In the genomic region with DNA sequence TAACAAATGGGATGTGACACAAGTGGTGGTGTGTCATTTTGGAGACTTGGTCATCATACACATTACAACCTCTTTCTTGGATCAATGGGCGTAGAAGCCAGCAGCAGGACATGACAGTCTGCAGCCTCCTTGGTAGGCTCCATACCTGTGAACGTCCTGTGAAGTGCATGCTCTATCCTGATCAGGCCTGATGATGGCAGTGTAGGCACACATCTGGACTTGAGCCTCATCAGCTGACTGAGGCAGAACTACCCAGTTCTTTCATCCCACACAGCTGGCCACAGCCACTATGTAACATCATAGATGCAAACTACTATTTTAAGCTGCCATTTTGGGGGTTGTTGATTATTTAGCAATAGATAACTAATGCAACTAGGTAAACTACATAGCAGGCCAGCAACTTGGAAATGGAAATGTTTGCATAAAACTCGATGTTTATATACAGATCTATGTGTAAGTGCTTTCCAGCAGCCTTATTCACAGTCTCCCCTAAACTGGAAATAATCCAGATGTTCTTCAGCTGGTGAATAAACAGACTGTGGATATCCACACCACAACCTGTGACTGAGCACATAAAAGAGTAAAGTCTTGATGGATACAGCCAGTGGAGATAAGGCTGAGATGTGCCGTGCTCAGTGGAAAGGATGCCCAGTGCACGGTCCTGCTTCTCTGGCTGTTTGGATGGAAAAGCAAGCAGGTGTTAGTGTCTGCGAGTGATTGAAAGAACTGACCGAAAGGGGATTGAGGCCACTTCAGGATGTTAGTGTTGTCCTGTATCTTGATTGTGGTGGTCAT, we compare ENCODE assay signal across 10 mouse cellular contexts. TPM values are rescaled to one million over a fixed set of nuclear protein-coding genes. Genes with fewer than 3 reads are reported as not detected.
DNase-seq lines count a peak whose midpoint lies in the region; ATAC-seq and TF ChIP-seq lines count a peak whose summit lies in the region.
"Had no signal": no experiment of that assay in that cellular context is flagged by ENCODE, and none has a peak within 500 bp of the region (broad histone marks: within the 10 kb centered on the region; RNA-seq: fewer than 3 reads in every experiment).

No protein-coding gene starts in this region.

- TF ChIP-seq POLR2A in spleen, adult 2 months (IDR thresholded peaks at IDR 0.05; ENCODE audit: low read depth, low read length): no peak

- ATAC-seq in intestine, embryonic 16.5 days: peak; percentile 60

- H3K4me2 ChIP-seq in intestine, embryonic 16.5 days (ENCODE audit: low read depth, low read length): no peak overlapping the region

- no peak overlapping the region for H3K4me3 ChIP-seq in spleen, adult 2 months (ENCODE audit: extremely low read depth, insufficient read depth, insufficient read length)
- no peak overlapping the region for H3K4me3 ChIP-seq in gastrocnemius, adult 2 months
- H3K4me3 ChIP-seq in intestine, embryonic 16.5 days (ENCODE audit: low read length): no peak overlapping the region
- H3K4me3 ChIP-seq: myocyte had no signal

- H3K36me3 ChIP-seq in spleen, adult 2 months (ENCODE audit: control insufficient read depth, insufficient read depth, low read length): peaks cover 1% of the 10 kb centered on the region
- H3K36me3 ChIP-seq in intestine, embryonic 16.5 days (ENCODE audit: control insufficient read depth, insufficient read depth, low read length): no peaks in the 10 kb centered on the region

- DNase-seq in cerebellum, adult 18-20 months: peak; percentile 29 to 31
- DNase-seq in cerebellum, adult 11-12 months: no peak
- DNase-seq in spleen, adult 2 months (ENCODE audit: low read depth in 1 of 2, low spot score in 2 of 2): peak in 1 of 2 experiments; percentile 24
- DNase-seq in spleen, postnatal 10 days (ENCODE audit: low spot score in 2 of 2): no peak
- peak; percentile 67 for DNase-seq in gastrocnemius, adult 2 months
- DNase-seq in lung, adult 18-20 months: peak; percentile 54 to 66
- DNase-seq in spleen, postnatal 36 days (ENCODE audit: low spot score in 2 of 2): no peak

- no peak overlapping the region for H3K27ac ChIP-seq in spleen, adult 2 months (ENCODE audit: insufficient read depth, low read length)
- H3K27ac ChIP-seq in gastrocnemius, adult 2 months: no peak overlapping the region
- no peak overlapping the region for H3K27ac ChIP-seq in intestine, embryonic 16.5 days (ENCODE audit: low read length)

- no peaks in the 10 kb centered on the region for H3K9me3 ChIP-seq in intestine, embryonic 16.5 days (ENCODE audit: control insufficient read depth, low read length)
- H3K9me3 ChIP-seq: G1E had no signal

- no peaks in the 10 kb centered on the region for H3K27me3 ChIP-seq in spleen, adult 2 months (ENCODE audit: control insufficient read depth, insufficient read depth, low read length)
- no peaks in the 10 kb centered on the region for H3K27me3 ChIP-seq in intestine, embryonic 16.5 days (replicated peaks; ENCODE audit: control insufficient read depth, insufficient read depth, low read length)

- TF ChIP-seq CTCF in spleen, adult 2 months (IDR thresholded peaks at IDR 0.05; ENCODE audit: extremely low read depth, insufficient read depth, insufficient read length, insufficient replicate concordance): peak; percentile 45; the same call in 1 of the 2 replicates
- TF ChIP-seq CTCF in gastrocnemius, adult 2 months (IDR thresholded peaks at IDR 0.05): peak; percentile 86

- 91% methylated on average over 7 of the region's 7 CpGs for WGBS in spleen, adult 2 months
- 61% methylated on average over 7 of the region's 7 CpGs for WGBS in intestine, embryonic 16.5 days

- no peaks in the 10 kb centered on the region for H3K4me1 ChIP-seq in spleen, adult 2 months (ENCODE audit: control insufficient read depth, insufficient read depth, insufficient read length)
- no peaks in the 10 kb centered on the region for H3K4me1 ChIP-seq in intestine, embryonic 16.5 days (ENCODE audit: control insufficient read depth, insufficient read depth, low read length)

- no peak overlapping the region for H3K9ac ChIP-seq in intestine, embryonic 16.5 days (ENCODE audit: low read depth, low read length)

- intact Hi-C loops in gastrocnemius, adult 2 months (cut with DNase I): loop anchor here (1.0 kb wide), 1 partner anchor 231 kb away; a partner anchor contains a TSS

RNA-seq across cellular contexts. Expression of a gene that starts 23.9 kb away (rescaled TPM):
- polyA plus RNA-seq in spleen, adult 2 months (2012; rRNA removed): 6.2 and 6.7 TPM in 2 replicates
- 1 to 10 TPM; 5.4 to 8.5 TPM for total RNA-seq in gastrocnemius, adult 2 months (2021)
- 8.2 and 10.3 TPM in 2 replicates for polyA plus RNA-seq in intestine, embryonic 16.5 days (2015; fragmentation: Nextera tagmentation; extraction: Ambion mirVana)

RNA-seq across cellular contexts. Expression of a gene that starts 24.0 kb away (rescaled TPM):
- 19.1 and 21.6 TPM in 2 replicates for polyA plus RNA-seq in spleen, adult 2 months (2012; rRNA removed)
- total RNA-seq in gastrocnemius, adult 2 months (2021): 1 to 10 TPM; 2.4 to 2.7 TPM
- 163 TPM in 2 replicates for polyA plus RNA-seq in intestine, embryonic 16.5 days (2015; fragmentation: Nextera tagmentation; extraction: Ambion mirVana)

Comparison
In these comparisons a context has a peak if more than half of its experiments do, and no peak if none do; other contexts are left out.
1. DNase-seq: peak in cerebellum, adult 18-20 months (2 of 2), gastrocnemius, adult 2 months (single experiment) and lung, adult 18-20 months (2 of 2); none in cerebellum, adult 11-12 months (single experiment), spleen, postnatal 10 days (0 of 2) and spleen, postnatal 36 days (0 of 2).